Mouse (Mus musculus): ENCODE measurements at regions not wholly inside any gene's neighbourhood (a gene's known extent, or its start where the extent isn't known, plus 50 kb on each side); places are given as distances from the start of the nearest gene placed in this dataset.

DNA sequence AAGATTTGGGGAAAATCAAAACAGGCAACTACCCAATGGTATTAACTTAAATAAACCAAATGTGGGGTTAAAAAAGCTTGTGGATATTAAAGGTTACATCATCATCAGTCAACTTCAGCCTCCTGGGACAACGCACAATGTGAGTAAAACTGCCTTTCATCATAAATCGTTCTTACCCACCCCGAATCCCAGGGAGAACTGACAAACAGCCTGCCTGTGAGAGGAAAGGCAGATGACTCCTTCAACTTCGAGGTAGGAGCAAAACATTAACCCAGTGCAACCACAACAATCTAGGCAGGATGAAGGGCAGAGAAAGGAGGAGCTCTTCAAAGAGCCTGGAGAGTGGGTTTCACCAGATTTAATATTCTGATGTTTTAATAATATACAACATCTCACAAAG lies 135.3 kb upstream of the Gm37988 start:
- DNase-seq (ENCODE audit: low read depth, low spot score) = no peak

GRCm38 (mm10) chr1:4687605-4688004 lies 120.1 kb upstream of the Gm37988 start:
- no peak for DNase-seq (ENCODE audit: low read depth, low spot score)

- no peak for DNase-seq (ENCODE audit: low read depth, low spot score)
These were observed 118.6 kb upstream of the Gm37988 start for GRCm38 (mm10) chr1:4689096-4689495.

DNA sequence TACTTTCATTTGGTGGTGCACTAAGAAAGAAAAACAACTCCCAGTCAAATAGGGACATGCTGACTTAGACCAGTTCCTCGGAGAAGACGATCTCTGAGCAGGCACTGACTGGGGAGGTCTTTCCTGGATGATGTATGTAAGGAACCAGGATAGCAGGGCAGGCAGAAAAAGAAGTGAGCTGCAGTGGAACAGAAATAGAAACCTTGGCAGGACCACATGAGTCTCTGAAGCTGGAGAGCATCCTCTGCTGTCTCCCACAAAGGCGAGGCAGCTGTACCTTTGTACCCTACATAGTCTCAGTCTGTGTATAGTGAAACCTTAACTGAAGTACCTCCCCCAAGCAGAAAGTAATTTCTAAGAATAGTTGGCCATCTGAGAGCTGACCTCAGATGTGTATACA lies 104.4 kb upstream of the Gm37988 start:
- no peak for DNase-seq (ENCODE audit: low read depth, low spot score)

GRCm38 (mm10) chr1:4706171-4706570 lies 101.5 kb upstream of the Gm37988 start:
- no peak for DNase-seq (ENCODE audit: low read depth, low spot score)

GRCm38 (mm10) chr1:4722333-4722931 lies 85.3 kb upstream of the Gm37988 start:
- DNase-seq (ENCODE audit: low read depth, low spot score) = peak; percentile 35
